Comparison of ENCODE assay signal across 21 mouse cellular contexts in genomic region chr5:119570054-119570453, GRCm38 (mm10).
A peak's percentile ranks its signal among the peaks of the same experiment; 100 is the strongest.
DNase-seq lines count a peak whose midpoint lies in the region; ATAC-seq lines count a peak whose summit lies in the region.
"Had no signal": no experiment of that assay in that cellular context is flagged by ENCODE, and none has a peak within 500 bp of the region (broad histone marks: within the 10 kb centered on the region; RNA-seq: fewer than 3 reads in every experiment).

No protein-coding gene starts in this region.

- no peak overlapping the region for H3K27ac ChIP-seq in kidney, embryonic 14.5 days (ENCODE audit: low read depth, low read length)
- H3K27ac ChIP-seq in lung, embryonic 15.5 days: peak overlapping the region; percentile 60
- H3K27ac ChIP-seq in heart, embryonic 12.5 days (ENCODE audit: poor library complexity, severe bottlenecking): no peak overlapping the region
- H3K27ac ChIP-seq: embryonic facial prominence, embryonic 15.5 days; forebrain, embryonic 10.5 days; gastrocnemius, adult 2 months; heart, embryonic 13.5 days had no signal

- peaks cover 12% of the 10 kb centered on the region; the same call in 1 of the 2 replicates for H3K27me3 ChIP-seq in kidney, embryonic 14.5 days (ENCODE audit: control insufficient read depth, insufficient read depth, low read length)
- no peaks in the 10 kb centered on the region for H3K27me3 ChIP-seq in lung, embryonic 15.5 days
- 0 out of 2 replicates have a peak, but pooled peaks cover 5% of the 10 kb centered on the region for H3K27me3 ChIP-seq in heart, embryonic 12.5 days (replicated peaks)
- H3K27me3 ChIP-seq: CH12.LX; embryonic facial prominence, embryonic 15.5 days; Patski had no signal

- H3K9ac ChIP-seq in kidney, embryonic 14.5 days (ENCODE audit: low read depth, low read length): no peak overlapping the region
- no peak overlapping the region for H3K9ac ChIP-seq in lung, embryonic 15.5 days
- H3K9ac ChIP-seq in heart, embryonic 12.5 days: no peak overlapping the region
- H3K9ac ChIP-seq: embryonic facial prominence, embryonic 15.5 days; heart, embryonic 13.5 days had no signal

- 42% methylated on average over 8 of the region's 8 CpGs for WGBS in kidney, embryonic 14.5 days
- WGBS in lung, embryonic 15.5 days: 14% methylated on average over 8 of the region's 8 CpGs
- WGBS in heart, embryonic 12.5 days: 53% methylated on average over 8 of the region's 8 CpGs

- H3K4me3 ChIP-seq in kidney, embryonic 14.5 days (ENCODE audit: low read length): no peak overlapping the region
- H3K4me3 ChIP-seq in lung, embryonic 15.5 days: no peak overlapping the region
- H3K4me3 ChIP-seq in heart, embryonic 12.5 days: no peak overlapping the region
- H3K4me3 ChIP-seq: embryonic facial prominence, embryonic 15.5 days; erythroblast, embryonic 14.5 days; forebrain, embryonic 10.5 days; gastrocnemius, adult 2 months; heart, embryonic 13.5 days had no signal

- 0 out of 2 replicates have a peak, but pooled peaks have one; percentile 32 for ATAC-seq in kidney, embryonic 14.5 days (ENCODE audit: low FRiP score, low TSS enrichment)
- peak; percentile 74 for ATAC-seq in lung, embryonic 15.5 days (ENCODE audit: borderline replicate concordance, extremely low read depth, low FRiP score, low TSS enrichment)
- ATAC-seq in heart, embryonic 12.5 days (ENCODE audit: insufficient number of reproducible peaks, low FRiP score): no peak
- ATAC-seq: activated CD4-positive, CD25-positive, alpha-beta regulatory T cell, adult 4 months; forebrain, embryonic 14.5 days; Patski had no signal

- H3K36me3 ChIP-seq in kidney, embryonic 14.5 days (ENCODE audit: control insufficient read depth, insufficient read depth, low read length): no peaks in the 10 kb centered on the region
- H3K36me3 ChIP-seq in lung, embryonic 15.5 days: no peaks in the 10 kb centered on the region
- H3K36me3 ChIP-seq in heart, embryonic 12.5 days: no peaks in the 10 kb centered on the region
- H3K36me3 ChIP-seq: embryonic facial prominence, embryonic 15.5 days; forebrain, embryonic 10.5 days; heart, embryonic 13.5 days had no signal

- H3K4me2 ChIP-seq in kidney, embryonic 14.5 days (replicated peaks; ENCODE audit: low read depth, low read length): no peak overlapping the region
- H3K4me2 ChIP-seq in lung, embryonic 15.5 days: no peak overlapping the region
- H3K4me2 ChIP-seq in heart, embryonic 12.5 days: no peak overlapping the region
- H3K4me2 ChIP-seq: embryonic facial prominence, embryonic 15.5 days; heart, embryonic 13.5 days had no signal

- peaks cover 12% of the 10 kb centered on the region; the same call in 1 of the 2 replicates for H3K9me3 ChIP-seq in kidney, embryonic 14.5 days (ENCODE audit: control insufficient read depth, low read length)
- H3K9me3 ChIP-seq in lung, embryonic 15.5 days: no peaks in the 10 kb centered on the region
- peaks cover 24% of the 10 kb centered on the region for H3K9me3 ChIP-seq in heart, embryonic 12.5 days (replicated peaks)
- H3K9me3 ChIP-seq: embryonic facial prominence, embryonic 15.5 days had no signal

- no peak for DNase-seq in kidney, postnatal 10 days
- no peak for DNase-seq in lung, postnatal 25 days (ENCODE audit: low spot score)
- DNase-seq in lung, postnatal 10 days: peak; percentile 67
- DNase-seq: adrenal gland, postnatal 14 days; cerebellum, adult 11-12 months; cerebellum, adult 9-10 months; cerebellum, postnatal 36 days; gastrocnemius, adult 2 months; gastrocnemius, postnatal 25 days; heart, postnatal 36 days had no signal

- no peaks in the 10 kb centered on the region for H3K4me1 ChIP-seq in kidney, embryonic 14.5 days (ENCODE audit: control insufficient read depth, insufficient read depth, low read length)
- H3K4me1 ChIP-seq in lung, embryonic 15.5 days: peaks cover 11% of the 10 kb centered on the region
- H3K4me1 ChIP-seq in heart, embryonic 12.5 days (replicated peaks): peaks cover 8% of the 10 kb centered on the region
- H3K4me1 ChIP-seq: embryonic facial prominence, embryonic 15.5 days; forebrain, embryonic 10.5 days had no signal
